Mouse (Mus musculus) liver, adult (tissue): ENCODE data around the gene Mt1.

Experiments used
- GATA4 ChIP-seq: IDR thresholded peaks from 2 replicates; pipeline ENCODE4 v1.6.1; 2014; ENCODE audit warnings: mild to moderate bottlenecking, low read length; ENCODE audit not compliant: insufficient replicate concordance

The Mt1 gene

DNA sequence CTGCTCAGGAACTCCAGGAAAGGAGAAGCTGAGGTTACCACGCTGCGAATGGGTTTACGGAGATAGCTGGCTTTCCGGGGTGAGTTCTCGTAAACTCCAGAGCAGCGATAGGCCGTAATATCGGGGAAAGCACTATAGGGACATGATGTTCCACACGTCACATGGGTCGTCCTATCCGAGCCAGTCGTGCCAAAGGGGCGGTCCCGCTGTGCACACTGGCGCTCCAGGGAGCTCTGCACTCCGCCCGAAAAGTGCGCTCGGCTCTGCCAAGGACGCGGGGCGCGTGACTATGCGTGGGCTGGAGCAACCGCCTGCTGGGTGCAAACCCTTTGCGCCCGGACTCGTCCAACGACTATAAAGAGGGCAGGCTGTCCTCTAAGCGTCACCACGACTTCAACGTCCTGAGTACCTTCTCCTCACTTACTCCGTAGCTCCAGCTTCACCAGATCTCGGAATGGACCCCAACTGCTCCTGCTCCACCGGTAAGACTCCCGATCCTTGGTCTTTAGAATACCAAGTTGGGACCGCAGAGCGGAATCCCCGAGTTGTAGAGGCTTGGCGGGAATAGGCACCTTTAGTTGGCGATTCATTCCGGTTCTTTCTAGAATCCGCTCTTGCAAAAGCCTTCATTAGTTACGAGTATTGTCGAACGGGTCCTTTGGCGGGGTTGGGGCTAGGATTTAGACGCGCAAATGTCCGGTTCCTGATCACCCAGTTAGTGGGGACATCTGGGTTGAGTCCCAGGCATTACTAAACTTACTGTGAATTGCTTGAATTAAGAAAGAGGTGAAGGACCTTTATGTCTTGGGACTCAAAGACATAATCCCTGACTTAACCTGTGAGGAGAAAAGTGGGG is at the start of gene Mt1:
Mt1 (plus strand) TSS at position 226 of the 856 bp plus-strand sequence.
- peak; percentile 93; the same call in 1 of the 2 replicates for TF ChIP-seq GATA4

DNA sequence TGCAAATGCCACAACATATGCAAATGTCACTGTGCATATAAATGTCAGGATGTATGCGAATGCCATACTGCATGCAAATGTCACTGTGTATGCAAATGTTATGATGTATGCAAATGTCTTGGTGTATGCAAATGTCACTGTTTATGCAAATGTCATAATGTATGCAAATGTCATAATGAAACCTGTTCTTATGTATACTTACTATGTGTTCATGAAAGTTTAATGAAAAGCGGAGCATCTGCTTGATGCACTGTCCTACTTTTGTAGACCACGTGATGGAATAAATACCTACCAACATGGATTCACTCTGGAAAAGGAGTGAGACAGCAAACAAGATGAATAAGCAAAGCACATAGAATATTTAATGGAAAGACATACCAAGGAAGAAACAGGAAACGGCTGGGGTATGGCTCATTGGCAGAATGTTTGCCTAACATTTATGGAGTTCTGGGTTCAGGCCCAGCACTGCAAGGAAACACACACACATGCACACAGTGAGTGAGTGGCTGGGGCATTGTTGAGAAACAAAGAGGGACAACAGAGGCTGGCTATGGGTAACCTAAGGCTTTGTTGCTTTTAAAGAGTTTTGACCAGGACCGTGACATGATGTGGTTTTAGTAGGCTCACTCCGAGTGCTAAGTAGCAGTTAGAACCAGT is 49.6 kb upstream of the Mt1 start:
- TF ChIP-seq GATA4: no peak

DNA sequence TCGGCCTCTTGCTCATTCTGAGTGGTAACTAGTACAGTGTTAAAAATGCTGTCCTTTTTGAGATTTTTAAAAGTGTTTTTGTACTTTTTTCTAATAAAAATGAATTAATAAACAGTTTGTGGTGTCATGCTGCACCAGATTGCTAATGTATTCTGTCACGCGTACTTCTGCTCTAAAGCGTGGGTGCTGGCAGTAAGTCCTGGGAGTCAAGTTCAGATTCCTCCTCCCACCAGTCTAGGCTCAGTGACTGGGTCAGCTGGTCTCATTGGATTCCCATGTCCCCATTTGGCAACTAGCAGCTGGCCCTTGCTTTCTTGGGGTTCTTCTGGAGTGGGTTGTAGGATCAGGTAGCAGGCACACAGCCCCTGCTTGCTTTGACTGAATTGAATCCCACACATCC is 48.8 kb upstream of the Mt1 start:
- TF ChIP-seq GATA4: no peak

DNA sequence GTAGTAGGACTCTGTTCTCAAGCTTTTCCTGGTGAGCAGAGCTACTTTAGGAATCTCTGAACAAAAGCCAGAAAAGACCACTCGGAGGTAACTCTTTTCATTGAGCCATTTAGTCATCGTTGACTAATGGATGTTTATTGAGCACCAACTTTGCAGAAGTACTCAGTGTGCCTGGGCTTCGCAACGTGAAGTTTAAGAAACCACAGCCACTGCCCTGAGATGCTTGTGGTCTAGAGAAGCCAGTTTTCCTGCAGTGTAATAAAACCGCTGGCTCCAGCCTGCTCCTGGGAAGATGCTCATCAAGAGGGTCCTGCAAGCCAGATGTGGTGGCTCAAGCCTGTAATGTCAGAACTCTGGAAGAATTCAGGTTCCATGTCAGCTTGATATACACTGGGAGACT is 46.8 kb upstream of the Mt1 start:
- TF ChIP-seq GATA4: no peak

DNA sequence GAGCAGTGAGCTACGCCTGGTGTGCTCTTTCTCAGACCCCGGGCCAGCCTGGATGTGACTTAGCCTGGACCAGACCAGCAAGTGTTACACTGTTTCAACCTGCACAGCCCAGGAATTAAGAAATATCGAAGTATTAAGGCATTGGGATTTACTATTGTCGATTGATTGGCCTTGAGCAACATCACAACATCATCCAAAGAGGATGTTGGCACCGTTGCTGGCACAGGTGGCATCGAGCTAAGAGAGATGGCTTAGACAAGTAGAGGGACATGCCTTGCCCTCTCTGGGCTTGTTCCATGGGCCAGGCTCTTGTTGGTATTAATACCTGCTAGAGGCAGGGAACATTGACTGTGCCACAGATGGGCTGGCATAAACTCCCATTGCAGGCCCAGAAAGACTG is 43.3 kb upstream of the Mt1 start:
- TF ChIP-seq GATA4: no peak

DNA sequence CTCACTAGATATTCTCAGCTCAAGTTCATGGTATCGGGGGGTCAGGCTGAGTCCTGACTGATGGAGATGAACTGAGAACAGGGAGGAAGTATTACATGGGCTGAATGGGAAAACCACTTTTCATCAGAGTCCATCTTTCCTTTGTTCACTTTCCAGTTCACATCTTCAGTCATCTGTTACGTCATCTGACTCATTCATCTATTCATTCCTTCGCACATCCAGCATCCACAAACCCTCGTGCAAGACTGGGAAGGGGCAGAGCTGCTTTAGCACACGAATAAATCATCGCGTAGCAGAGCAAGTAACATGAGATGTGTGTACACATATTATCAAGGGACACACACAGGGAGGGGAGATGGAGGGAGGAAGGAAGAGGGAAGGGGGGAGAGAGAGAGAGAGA is 42.7 kb upstream of the Mt1 start:
- TF ChIP-seq GATA4: no peak

DNA sequence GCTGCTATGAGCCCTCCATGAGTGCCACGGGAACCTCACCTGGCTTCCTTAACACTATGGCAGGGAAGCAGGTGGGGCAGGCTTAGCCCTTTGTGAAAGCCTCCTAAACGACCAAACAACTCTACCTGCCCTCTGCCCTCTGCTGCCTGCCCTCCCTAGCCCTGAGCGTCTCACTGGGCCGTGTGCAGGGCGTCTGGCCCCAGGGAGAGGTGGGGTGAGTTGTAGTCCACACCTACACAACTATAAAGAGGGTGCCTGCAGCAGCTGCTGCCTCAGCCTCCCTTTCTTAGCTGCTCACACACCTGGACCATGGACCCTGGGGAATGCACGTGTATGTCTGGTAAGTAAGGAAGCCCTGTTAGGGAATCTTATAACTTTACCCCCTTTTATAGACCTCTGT is 41.9 kb upstream of the Mt1 start, which contains the start of gene Mt4:
Mt4 (plus strand) TSS at position 265 of the 400 bp plus-strand sequence.
- no peak for TF ChIP-seq GATA4

DNA sequence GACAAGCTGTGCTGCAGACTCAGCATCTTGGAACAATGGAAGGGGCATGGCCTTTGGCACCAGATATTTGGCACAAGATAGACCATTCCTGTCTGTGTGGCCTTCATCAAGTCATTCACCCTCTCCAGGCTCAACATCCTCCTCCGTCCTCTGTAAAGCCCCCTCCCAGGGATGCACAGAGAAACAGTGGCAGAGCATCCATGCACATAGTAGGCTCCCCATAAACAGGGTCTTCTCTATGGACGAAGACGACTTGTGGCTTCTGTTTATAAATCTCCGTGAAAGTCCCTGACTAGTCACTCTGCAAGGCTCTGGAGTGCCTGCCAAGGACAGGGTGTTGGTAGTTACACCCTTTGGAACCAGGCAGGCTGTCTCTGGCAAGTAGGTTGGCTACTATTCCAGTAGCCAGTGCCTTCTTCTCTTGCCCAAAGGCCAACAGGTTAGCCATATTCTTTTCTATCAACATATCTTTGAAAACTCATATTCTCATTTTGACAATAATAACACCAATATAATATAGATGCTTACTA is 38.6 kb upstream of the Mt1 start:
- TF ChIP-seq GATA4: no peak

DNA sequence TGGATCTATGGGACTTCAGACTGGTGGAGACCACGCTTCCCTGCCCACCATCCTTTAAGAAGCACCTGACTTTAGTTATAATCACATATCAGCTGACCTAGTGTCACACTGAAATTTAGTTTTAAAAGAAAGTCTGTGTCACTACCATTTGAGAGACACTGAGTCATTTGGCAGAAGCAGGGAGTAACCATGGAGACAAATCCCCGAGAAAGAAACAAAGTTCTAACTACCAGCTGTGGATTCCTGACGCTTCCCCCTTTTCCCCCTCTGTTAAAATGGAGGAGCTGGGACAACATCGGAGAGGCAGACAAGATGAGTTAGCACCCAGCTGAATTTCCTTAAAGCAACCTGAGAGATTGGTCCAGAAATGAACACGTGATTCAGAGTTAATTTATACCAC is 30.6 kb upstream of the Mt1 start:
- TF ChIP-seq GATA4: no peak

DNA sequence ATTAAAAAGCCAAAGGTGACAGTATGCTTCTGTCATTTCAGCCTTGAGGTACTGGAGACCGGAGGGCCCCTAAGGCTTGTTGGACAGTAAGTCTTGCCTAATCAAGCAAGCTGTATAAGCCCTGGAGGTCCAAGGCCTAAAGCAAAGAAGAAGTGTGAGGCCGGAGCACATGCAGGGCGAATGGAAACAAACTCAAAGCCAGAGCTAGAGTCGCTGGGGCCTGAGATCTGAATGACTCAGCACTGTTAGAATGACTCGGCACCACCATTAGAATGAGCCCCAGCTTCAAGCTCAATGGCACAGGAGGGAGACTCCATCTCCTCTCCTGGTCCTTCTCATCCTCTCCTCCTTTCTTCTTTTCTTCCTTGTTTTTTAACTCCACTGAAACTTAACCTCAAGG is 28.0 kb upstream of the Mt1 start:
- TF ChIP-seq GATA4: no peak

DNA sequence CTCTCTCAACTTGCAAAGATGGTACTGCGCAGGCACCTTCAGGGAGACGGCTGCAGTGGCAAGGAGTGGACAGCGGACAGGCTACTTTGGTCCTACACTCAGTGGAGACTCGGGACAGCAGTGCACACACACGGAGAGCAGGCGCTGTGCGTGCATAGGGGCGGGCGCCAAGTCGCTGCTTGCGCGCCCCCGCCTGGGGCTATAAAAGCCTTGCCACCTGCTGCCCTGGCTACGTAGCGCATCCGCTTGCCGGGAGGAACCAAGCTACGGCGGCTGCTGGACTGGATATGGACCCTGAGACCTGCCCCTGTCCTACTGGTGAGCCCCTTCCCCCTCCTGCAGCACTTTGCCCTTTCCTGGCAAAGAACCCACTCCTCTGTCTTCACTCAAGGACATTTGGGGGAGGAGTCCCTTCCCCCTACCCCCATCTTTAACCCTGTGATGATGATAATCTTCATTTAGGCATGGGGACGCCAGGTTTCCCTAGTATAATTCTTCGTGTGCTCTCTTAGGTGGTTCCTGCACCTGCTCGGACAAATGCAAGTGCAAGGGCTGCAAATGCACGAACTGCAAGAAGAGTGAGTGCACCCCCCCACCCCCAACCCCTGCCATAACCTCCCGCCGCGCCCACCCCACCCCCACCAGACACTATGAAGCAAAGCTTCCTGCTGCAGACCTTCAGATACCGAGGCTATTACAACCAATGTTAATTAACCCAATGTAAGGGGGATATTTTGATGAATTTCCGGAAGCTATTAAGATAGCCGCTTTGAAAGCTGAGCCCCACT is 26.2 kb upstream of the Mt1 start, which contains the start of gene Mt3:
Mt3 (plus strand) TSS at position 95 of the 788 bp plus-strand sequence.
- no peak for TF ChIP-seq GATA4

DNA sequence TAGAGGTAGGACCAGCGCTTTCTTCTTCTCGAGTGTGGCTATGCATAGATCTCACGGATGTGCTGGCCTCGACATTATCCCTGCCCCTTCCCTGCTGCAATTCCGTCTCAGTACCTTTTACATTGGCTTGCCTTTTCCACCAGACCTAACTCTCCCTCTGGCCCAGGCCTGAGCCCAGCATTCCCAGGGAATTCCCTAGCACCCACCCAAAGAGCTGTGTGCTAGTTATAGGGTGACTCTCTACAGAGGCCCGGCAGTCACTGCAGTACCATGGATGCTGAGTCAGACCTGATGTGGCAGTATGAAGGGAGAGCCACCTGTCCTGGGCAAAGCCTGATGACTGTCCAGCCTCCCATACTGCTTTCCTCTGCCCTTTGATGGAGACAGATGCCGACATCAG is 25.4 kb upstream of the Mt1 start:
- no peak for TF ChIP-seq GATA4

DNA sequence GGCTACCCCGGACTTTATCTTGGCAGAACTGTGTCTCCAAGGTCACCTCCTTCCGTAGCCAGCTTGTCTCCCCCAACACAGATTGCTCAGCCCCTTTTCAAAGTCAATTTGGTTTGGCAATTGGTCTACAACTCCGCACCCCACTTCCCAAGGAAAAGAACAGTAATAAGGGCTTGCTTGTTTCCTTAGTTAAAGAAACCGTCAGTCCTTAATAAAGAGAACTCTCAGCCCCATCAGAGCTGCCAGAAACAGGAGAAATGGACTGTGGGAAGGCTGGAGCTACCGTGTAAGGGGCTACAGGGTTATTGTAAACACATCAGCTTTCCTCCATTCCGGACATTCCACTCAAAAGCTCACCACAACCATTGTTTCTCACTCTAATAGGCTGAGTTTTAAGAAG is 24.3 kb upstream of the Mt1 start:
- no peak for TF ChIP-seq GATA4

DNA sequence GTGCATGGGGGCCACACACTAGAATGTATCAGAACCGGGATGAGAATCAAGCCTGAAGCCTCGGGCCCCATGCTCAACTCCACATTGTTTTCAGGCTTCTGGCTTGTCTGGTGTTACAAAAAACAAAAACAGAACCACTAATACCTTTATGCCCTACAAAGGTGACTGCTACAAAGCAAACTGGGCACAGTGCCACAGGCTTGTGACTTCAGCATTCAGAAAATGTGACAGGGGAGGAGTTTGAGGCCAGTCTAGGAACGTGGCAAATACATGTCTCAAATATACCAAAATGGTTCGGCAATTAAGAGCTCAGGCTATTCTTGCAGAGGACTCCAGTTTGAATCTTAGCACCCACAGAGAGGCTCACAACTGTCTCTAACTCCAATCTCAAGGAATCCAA is 22.8 kb upstream of the Mt1 start:
- no peak for TF ChIP-seq GATA4

DNA sequence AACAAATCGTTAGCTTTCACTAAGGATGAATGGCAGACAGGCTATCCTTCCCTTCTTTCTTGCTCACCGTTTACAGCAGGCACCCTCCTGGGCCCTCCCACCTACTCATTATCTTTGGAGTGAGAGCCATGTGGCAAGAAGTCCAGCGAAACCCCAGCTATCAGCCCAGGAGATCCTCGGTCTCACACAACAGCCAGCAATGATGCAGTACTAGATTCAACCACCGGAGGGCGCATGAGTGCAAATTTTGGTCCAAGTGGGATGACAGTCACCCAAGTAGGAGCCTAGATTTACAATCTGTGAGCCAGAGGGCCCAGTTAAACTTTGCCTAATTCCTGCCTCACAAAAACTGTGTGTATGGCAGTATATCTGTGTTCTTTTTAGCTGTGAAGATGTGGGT is 11.6 kb upstream of the Mt1 start:
- TF ChIP-seq GATA4: no peak
